Mouse (Mus musculus) heart, adult 2 months (tissue): ENCODE data around the gene Ttll11. TPM values are rescaled to one million over a fixed set of nuclear protein-coding genes. Genes with fewer than 3 reads are reported as not detected.

ENCODE experiments used
- DNase-seq, 2 experiments: peaks; one replicate each; pipeline ENCODE4 v3.0.0; 2021
- H3K27ac ChIP-seq: fragments of 200-600 bp; 2 replicates; pipeline ENCODE4 v1.8.1; 2022
- H3K27me3 ChIP-seq: fragments of 200-500 bp; 2 replicates; pipeline ENCODE4 v1.6.1; 2012; ENCODE audit warnings: mild to moderate bottlenecking, low read length, inconsistent platforms, mixed read lengths; ENCODE audit not compliant: control insufficient read depth, insufficient read depth
- H3K36me3 ChIP-seq: fragments of 200-500 bp; 2 replicates; pipeline ENCODE4 v1.6.1; 2012; ENCODE audit warnings: low read length, inconsistent platforms; ENCODE audit not compliant: control insufficient read depth, insufficient read depth
- H3K4me1 ChIP-seq: fragments of 200-500 bp; 2 replicates; pipeline ENCODE4 v1.6.1; 2011; ENCODE audit warnings: low read length; ENCODE audit not compliant: control insufficient read depth, insufficient read depth
- H3K4me3 ChIP-seq: fragments of 200-600 bp; 2 replicates; pipeline ENCODE4 v1.8.1; 2022
- H3K79me2 ChIP-seq: fragments of 200-500 bp; replicated peaks from 2 replicates; pipeline ENCODE4 v1.6.1; 2012; ENCODE audit warnings: mild to moderate bottlenecking, inconsistent platforms, low read length, moderate library complexity, mixed read lengths; ENCODE audit not compliant: control insufficient read depth, insufficient read depth
- H3K9ac ChIP-seq: fragments of 200-500 bp; 2 replicates; pipeline ENCODE4 v1.6.1; 2012; ENCODE audit warnings: low read depth, mild to moderate bottlenecking, control low read depth, inconsistent platforms, low read length, mixed read lengths
- CTCF ChIP-seq: fragments of 200-600 bp; IDR thresholded peaks from 2 replicates; pipeline ENCODE4 v1.8.1; 2022; ENCODE audit warnings: antibody characterized with exemption, mild to moderate bottlenecking, moderate library complexity
- EP300 ChIP-seq: fragments of 200-500 bp; IDR thresholded peaks from 2 replicates; pipeline ENCODE4 v1.6.1; 2011; ENCODE audit warnings: low read depth, low read length, control low read depth; ENCODE audit not compliant: insufficient read depth
- POLR2A ChIP-seq: fragments of 200-500 bp; IDR thresholded peaks from 2 replicates; pipeline ENCODE4 v1.6.1; 2011; ENCODE audit warnings: mild to moderate bottlenecking, low read depth, low read length, control low read depth; ENCODE audit not compliant: insufficient read depth
- WGBS: fragments of 180-500 bp; shearing (Covaris S2); methylation state at CpG from one replicate; pipeline ENCODE4 v1.1.7; 2018; 5-methylcytosine and 5-hydroxymethylcytosine counted together
- intact Hi-C: fragments of 180-260 bp; cut with DNase I; formaldehyde crosslinking; loops from one replicate; pipeline ENCODE4 v1.15.1; 2025
- polyA plus RNA-seq: library from polyadenylated mRNA; depleted of rRNA; stranded (reverse); fragments of >200 nt; gene quantifications from 2 replicates; pipeline ENCODE4 v1.2.3, GENCODE M21; 2012
- total RNA-seq, 2 experiments: library from RNA; stranded (reverse); gene quantifications; 2 replicates each; pipeline ENCODE4 v1.2.3; 2021

Ttll11 gene
- total and polyA plus RNA-seq, 3 experiments, result 1.2 to 2.2 (median 1.5) TPM

GRCm38 (mm10) chr2:35761458-35761857 is 218.3 kb downstream of the Ttll11 start:
- H3K27ac ChIP-seq, result no peak overlapping the region
- no peaks in the 10 kb centered on the region for H3K79me2 ChIP-seq
- WGBS, result 94% methylated on average over 5 of the region's 5 CpGs
- no peak overlapping the region for H3K9ac ChIP-seq
- TF ChIP-seq POLR2A (no peak), CTCF (peak; percentile 28)
- intact Hi-C loops, result no loop called here
- H3K4me3 ChIP-seq, result no peak overlapping the region
- H3K36me3 ChIP-seq, result no peaks in the 10 kb centered on the region
- DNase-seq, result no peak
- H3K27me3 ChIP-seq, result no peaks in the 10 kb centered on the region
- H3K4me1 ChIP-seq, result no peaks in the 10 kb centered on the region

GRCm38 (mm10) chr2:35760867-35761266 is 218.8 kb downstream of the Ttll11 start:
- Histone ChIP-seq H3K27me3 (no peaks in the 10 kb centered on the region), H3K4me3 (no peak overlapping the region), H3K79me2 (no peaks in the 10 kb centered on the region), H3K36me3 (no peaks in the 10 kb centered on the region), H3K9ac (no peak overlapping the region), H3K4me1 (no peaks in the 10 kb centered on the region), H3K27ac (no peak overlapping the region)
- intact Hi-C loops, result no loop called here
- TF ChIP-seq CTCF (no peak), POLR2A (no peak)
- no peak for DNase-seq

GRCm38 (mm10) chr2:35760352-35760751 is 219.4 kb downstream of the Ttll11 start:
- intact Hi-C loops, result no loop called here
- H3K79me2 ChIP-seq, result no peaks in the 10 kb centered on the region
- no peak overlapping the region for H3K27ac ChIP-seq
- H3K36me3 ChIP-seq, result no peaks in the 10 kb centered on the region
- DNase-seq, result no peak
- no peak overlapping the region for H3K9ac ChIP-seq
- H3K27me3 ChIP-seq, result no peaks in the 10 kb centered on the region
- WGBS, result 61% methylated on average over 8 of the region's 8 CpGs
- no peak overlapping the region for H3K4me3 ChIP-seq
- TF ChIP-seq POLR2A, result no peak
- no peak for TF ChIP-seq EP300
- no peak for TF ChIP-seq CTCF
- H3K4me1 ChIP-seq, result no peaks in the 10 kb centered on the region

DNA sequence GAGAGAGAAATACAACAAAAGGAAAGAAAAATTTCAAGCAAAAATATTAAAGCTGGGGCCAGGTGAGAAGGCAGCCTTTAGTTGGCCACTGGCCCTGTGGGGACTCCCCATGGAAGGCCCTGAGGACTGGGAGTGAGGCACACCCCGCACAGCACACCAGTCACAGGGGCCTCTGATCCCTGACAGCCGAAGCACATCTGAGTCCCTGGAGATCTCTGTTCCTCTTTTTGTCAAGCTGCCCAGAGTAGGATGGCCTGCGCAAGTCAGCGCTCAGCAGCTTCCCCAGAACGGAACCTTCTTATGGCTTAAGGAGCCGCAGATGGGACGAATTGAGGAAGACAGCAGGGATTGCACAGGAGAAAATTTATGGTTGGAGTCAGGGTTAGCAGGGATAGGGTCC is 223.2 kb downstream of the Ttll11 start:
- Histone ChIP-seq H3K4me3 (no peak overlapping the region), H3K27ac (no peak overlapping the region), H3K27me3 (no peaks in the 10 kb centered on the region), H3K36me3 (no peaks in the 10 kb centered on the region), H3K4me1 (peaks cover 1% of the 10 kb centered on the region; the same call in 1 of the 2 replicates), H3K9ac (no peak overlapping the region), H3K79me2 (no peaks in the 10 kb centered on the region)
- no peak for TF ChIP-seq CTCF
- 67% methylated on average over 7 of the region's 7 CpGs for WGBS
- intact Hi-C loops, result no loop called here
- peak in 1 of 2 experiments; percentile 40 for DNase-seq

DNA sequence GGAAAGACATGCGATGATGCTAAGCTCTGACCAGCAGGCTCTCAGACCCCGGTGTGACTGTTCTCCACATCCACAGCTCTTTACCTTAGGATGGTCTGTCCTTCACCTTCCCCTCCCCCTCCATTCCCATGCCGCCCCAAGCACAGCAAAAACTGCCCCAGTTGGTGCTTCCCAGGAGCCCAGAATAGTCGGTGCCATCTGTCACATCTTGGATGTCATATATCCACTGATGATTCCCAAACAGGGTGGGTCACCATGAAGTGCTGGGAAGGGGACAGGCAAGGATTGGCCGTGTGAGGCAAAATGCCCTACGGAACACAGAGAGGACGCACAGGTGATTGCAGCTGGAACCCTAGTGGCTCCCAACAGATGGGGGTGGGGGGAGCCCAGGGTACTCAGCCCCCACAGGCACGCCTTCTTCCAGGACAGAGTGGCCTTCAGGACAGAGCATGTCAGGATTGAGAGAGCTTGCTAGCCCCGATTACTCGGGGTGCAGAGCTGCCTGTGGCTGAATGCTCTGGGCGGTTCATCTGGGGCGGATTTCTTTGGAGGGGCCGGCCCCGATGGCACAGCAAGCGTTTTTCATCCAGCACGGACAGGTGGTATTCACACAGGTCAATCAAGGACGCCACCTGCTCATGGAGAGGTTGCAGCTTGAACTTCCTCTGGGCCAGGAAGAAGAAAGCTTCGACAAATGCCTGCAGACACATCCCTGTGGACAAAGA is 227.8 kb downstream of the Ttll11 start:
- TF ChIP-seq POLR2A (no peak), EP300 (no peak), CTCF (no peak)
- Histone ChIP-seq H3K79me2 (no peaks in the 10 kb centered on the region), H3K36me3 (no peaks in the 10 kb centered on the region), H3K27ac (no peak overlapping the region), H3K4me3 (no peak overlapping the region), H3K9ac (no peak overlapping the region), H3K27me3 (no peaks in the 10 kb centered on the region), H3K4me1 (peaks cover 1% of the 10 kb centered on the region; the same call in 1 of the 2 replicates)
- DNase-seq, result no peak
- WGBS, result 89% methylated on average over 18 of the region's 18 CpGs
- intact Hi-C loops, result no loop called here

DNA sequence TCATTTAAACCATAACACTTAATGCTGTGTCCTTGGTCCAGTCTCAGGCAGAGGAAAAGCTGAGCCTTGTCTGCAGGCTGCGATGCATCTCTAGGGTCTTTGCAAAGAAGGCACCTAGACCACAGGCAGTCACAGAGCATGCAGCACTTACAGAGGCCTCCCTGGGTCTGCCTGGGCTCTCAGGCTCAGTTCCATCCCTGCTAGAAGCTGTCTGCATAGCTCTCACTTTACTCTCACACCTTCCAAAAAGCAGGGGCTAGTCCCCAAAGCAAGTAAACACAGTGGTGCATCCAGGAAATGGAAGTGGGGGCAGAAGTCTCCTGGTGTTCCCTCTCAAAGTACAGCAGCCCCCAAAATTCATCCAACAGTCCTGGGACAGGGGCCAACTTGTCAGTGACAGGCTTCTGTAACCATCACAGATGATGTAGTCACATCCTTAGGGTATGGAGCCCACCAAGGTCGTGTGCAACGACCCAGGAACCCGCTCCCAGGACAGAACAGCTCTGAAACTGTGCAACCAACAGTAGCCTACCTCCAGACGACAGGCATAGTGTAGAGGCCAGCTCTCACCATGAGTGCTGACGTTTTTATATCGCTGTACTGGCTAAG is 229.1 kb downstream of the Ttll11 start:
- no peaks in the 10 kb centered on the region for H3K27me3 ChIP-seq
- WGBS, result 78% methylated on average over 7 of the region's 7 CpGs
- peaks cover 1% of the 10 kb centered on the region; the same call in 1 of the 2 replicates for H3K4me1 ChIP-seq
- TF ChIP-seq POLR2A, result no peak
- no peak for DNase-seq
- H3K9ac ChIP-seq, result no peak overlapping the region
- no peaks in the 10 kb centered on the region for H3K36me3 ChIP-seq
- no peaks in the 10 kb centered on the region for H3K79me2 ChIP-seq
- H3K4me3 ChIP-seq, result no peak overlapping the region
- H3K27ac ChIP-seq, result no peak overlapping the region
- intact Hi-C loops, result no loop called here
